Comparison of ENCODE assay signal across 13 mouse cellular contexts in genomic region chr16:36530566-36531552, GRCm38 (mm10). TPM values are rescaled to one million over a fixed set of nuclear protein-coding genes. Genes with fewer than 3 reads are reported as not detected.
DNase-seq lines count a peak whose midpoint lies in the region; ATAC-seq and TF ChIP-seq lines count a peak whose summit lies in the region.
"Had no signal": no experiment of that assay in that cellular context is flagged by ENCODE, and none has a peak within 500 bp of the region (broad histone marks: within the 10 kb centered on the region; RNA-seq: fewer than 3 reads in every experiment).

No protein-coding gene starts in this region.

- 42% methylated on average over 15 of the region's 15 CpGs for WGBS in limb, embryonic 14.5 days
- 83% methylated on average over 15 of the region's 15 CpGs for WGBS in neural tube, embryonic 15.5 days

- intact Hi-C loops in left cerebral cortex, postnatal 25 days (cut with DNase I): no loop called here

- ATAC-seq in limb, embryonic 14.5 days (ENCODE audit: low FRiP score, low read depth): peak; percentile 81
- ATAC-seq in neural tube, embryonic 15.5 days (ENCODE audit: low FRiP score): no peak
- ATAC-seq: forebrain, embryonic 16.5 days had no signal

- no peak overlapping the region for H3K9ac ChIP-seq in limb, embryonic 14.5 days (ENCODE audit: low read depth, low read length, severe bottlenecking)
- no peak overlapping the region for H3K9ac ChIP-seq in neural tube, embryonic 15.5 days (replicated peaks)
- H3K9ac ChIP-seq: liver, embryonic 15.5 days; neural tube, embryonic 13.5 days; stomach, embryonic 15.5 days had no signal

- H3K27me3 ChIP-seq in limb, embryonic 14.5 days (ENCODE audit: control insufficient read depth, insufficient read depth, low read length): no peaks in the 10 kb centered on the region
- H3K27me3 ChIP-seq in neural tube, embryonic 15.5 days (replicated peaks): no peaks in the 10 kb centered on the region
- H3K27me3 ChIP-seq: liver, embryonic 15.5 days; neural tube, embryonic 13.5 days; stomach, embryonic 15.5 days had no signal

- no peak overlapping the region for H3K4me3 ChIP-seq in brown adipose tissue, adult 24 weeks (ENCODE audit: insufficient read depth, low read depth, low read length)
- no peak overlapping the region for H3K4me3 ChIP-seq in limb, embryonic 14.5 days (replicated peaks; ENCODE audit: low read length)
- H3K4me3 ChIP-seq in neural tube, embryonic 15.5 days (replicated peaks): no peak overlapping the region
- H3K4me3 ChIP-seq: liver, embryonic 15.5 days; neural tube, embryonic 13.5 days; stomach, embryonic 15.5 days had no signal

- peak; percentile 6 to 32 for DNase-seq in left cerebral cortex, postnatal 25 days (ENCODE audit: low spot score in 2 of 2)
- DNase-seq in left cerebral cortex, adult 11 months (ENCODE audit: low spot score): no peak
- DNase-seq in heart, adult 9 months (ENCODE audit: low spot score in 2 of 2): peak; percentile 10 to 13
- DNase-seq in limb, embryonic 14.5 days (ENCODE audit: low spot score): peak; percentile 58
- no peak for DNase-seq in cerebellum, postnatal 36 days
- no peak for DNase-seq in cerebellum, postnatal 25 days
- DNase-seq: cerebellum, adult 11 months had no signal

- H3K4me2 ChIP-seq in limb, embryonic 14.5 days (replicated peaks; ENCODE audit: low read depth, low read length, severe bottlenecking): 0 out of 2 replicates have a peak overlapping the region, but pooled peaks have one; percentile 15
- no peak overlapping the region for H3K4me2 ChIP-seq in neural tube, embryonic 15.5 days
- H3K4me2 ChIP-seq: liver, embryonic 15.5 days; neural tube, embryonic 13.5 days; stomach, embryonic 15.5 days had no signal

- peak overlapping the region; percentile 40; the same call in 1 of the 2 replicates for H3K27ac ChIP-seq in brown adipose tissue, adult 24 weeks (replicated peaks; ENCODE audit: low read depth, low read length)
- H3K27ac ChIP-seq in limb, embryonic 14.5 days (replicated peaks; ENCODE audit: low read depth, low read length): no peak overlapping the region
- H3K27ac ChIP-seq in neural tube, embryonic 15.5 days (replicated peaks): no peak overlapping the region
- H3K27ac ChIP-seq: liver, embryonic 15.5 days; neural tube, embryonic 13.5 days; stomach, embryonic 15.5 days had no signal

- H3K36me3 ChIP-seq in limb, embryonic 14.5 days (ENCODE audit: control insufficient read depth, insufficient read depth, low read length): no peaks in the 10 kb centered on the region
- no peaks in the 10 kb centered on the region for H3K36me3 ChIP-seq in neural tube, embryonic 15.5 days
- H3K36me3 ChIP-seq: liver, embryonic 15.5 days; neural tube, embryonic 13.5 days; stomach, embryonic 15.5 days had no signal

- no peaks in the 10 kb centered on the region for H3K9me3 ChIP-seq in limb, embryonic 14.5 days (ENCODE audit: control insufficient read depth, low read length)
- H3K9me3 ChIP-seq in neural tube, embryonic 15.5 days (replicated peaks): no peaks in the 10 kb centered on the region
- H3K9me3 ChIP-seq: liver, embryonic 15.5 days; neural tube, embryonic 13.5 days; stomach, embryonic 15.5 days had no signal

- no peak for TF ChIP-seq POLR2A in limb, embryonic 14.5 days (IDR thresholded peaks at IDR 0.05; ENCODE audit: borderline replicate concordance, extremely low read depth, insufficient read depth, insufficient read length)

- no peaks in the 10 kb centered on the region for H3K4me1 ChIP-seq in brown adipose tissue, adult 24 weeks (ENCODE audit: control insufficient read depth, insufficient read depth, insufficient read length, low read length)
- H3K4me1 ChIP-seq in limb, embryonic 14.5 days (ENCODE audit: control insufficient read depth, insufficient read depth, low read length): peaks cover 16% of the 10 kb centered on the region
- no peaks in the 10 kb centered on the region for H3K4me1 ChIP-seq in neural tube, embryonic 15.5 days
- H3K4me1 ChIP-seq: liver, embryonic 15.5 days; neural tube, embryonic 13.5 days; stomach, embryonic 15.5 days had no signal

RNA-seq across cellular contexts. Expression of gene Casr, which starts 31.1 kb away (rescaled TPM):
- 1 to 10 TPM; 2.5 to 2.8 TPM for total RNA-seq in left cerebral cortex, postnatal 25 days (2021)
- 0.42 TPM in 1 of 2 replicates, not detected in the other for polyA plus RNA-seq in brown adipose tissue, adult 24 weeks (2012; ENCODE audit: insufficient read depth, insufficient read length, missing spikeins)
- polyA plus RNA-seq in limb, embryonic 14.5 days (2012; rRNA removed): 0.16 and 0.36 TPM in 2 replicates
- polyA plus RNA-seq in limb, embryonic 14.5 days (2014; fragmentation: Nextera tagmentation; extraction: Ambion mirVana): 0.40 and 0.82 TPM in 2 replicates
- 0.04 and 0.15 TPM in 2 replicates for polyA plus RNA-seq in neural tube, embryonic 15.5 days (2015; fragmentation: Nextera tagmentation; extraction: Ambion mirVana)
- polyA plus RNA-seq: liver, embryonic 15.5 days; neural tube, embryonic 13.5 days had no signal

Comparison
In these comparisons a context has a peak if more than half of its experiments do, and no peak if none do; other contexts are left out.
1. DNase-seq: peak in left cerebral cortex, postnatal 25 days (2 of 2), heart, adult 9 months (2 of 2) and limb, embryonic 14.5 days (single experiment); none in left cerebral cortex, adult 11 months (single experiment), cerebellum, postnatal 36 days (0 of 2) and cerebellum, postnatal 25 days (0 of 2).